Mouse (Mus musculus) lung, postnatal 0 days (tissue): ENCODE data around the gene Actr2.
A peak's percentile ranks its signal among the peaks of the same experiment; 100 is the strongest.

Experiments
- CTCF ChIP-seq: IDR thresholded peaks from 2 replicates; pipeline ENCODE4 v1.5.1; 2016; ENCODE audit warnings: antibody characterized with exemption, mild to moderate bottlenecking
- EP300 ChIP-seq: IDR thresholded peaks from 2 replicates; pipeline ENCODE4 v1.6.1; 2016; ENCODE audit warnings: antibody characterized with exemption, mild to moderate bottlenecking, control low read depth

- peak; percentile 29 for TF ChIP-seq CTCF
- TF ChIP-seq EP300, result no peak
Observed at GRCm38 (mm10) chr11:20025899-20026298, 86.8 kb downstream of the Actr2 start.
